Mouse (Mus musculus) liver, embryonic 14.5 days (tissue): ENCODE data around the gene Krt28.

Experiments used
- CTCF ChIP-seq: IDR thresholded peaks from 2 replicates; pipeline ENCODE4 v1.5.1; 2016; ENCODE audit warnings: antibody characterized with exemption, low read depth, control low read depth
- EP300 ChIP-seq: IDR thresholded peaks from 2 replicates; pipeline ENCODE4 v1.6.1; 2016; ENCODE audit warnings: antibody characterized with exemption, low read depth

DNA sequence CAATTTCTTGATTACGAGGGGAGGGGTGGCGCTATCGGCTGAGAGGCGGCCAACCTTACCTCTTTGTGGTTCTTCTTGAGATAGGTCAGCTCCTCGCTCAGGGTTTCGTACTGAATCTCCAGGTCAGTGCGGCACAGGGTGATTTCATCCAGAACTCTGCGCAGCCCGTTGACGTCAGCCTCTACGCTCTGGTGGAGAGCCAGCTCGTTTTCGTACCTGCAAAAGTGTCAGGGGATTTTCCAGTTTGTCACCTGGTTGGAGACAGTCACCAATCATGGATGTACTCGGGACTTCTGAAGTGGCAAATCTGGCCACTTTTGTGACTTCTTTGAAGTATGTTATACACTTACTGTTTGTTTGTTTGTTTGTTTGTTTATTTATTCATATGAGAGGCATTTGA, 53.6 kb downstream of the Krt28 start:
- no peak for TF ChIP-seq CTCF
- no peak for TF ChIP-seq EP300
